Mouse (Mus musculus) hindbrain, postnatal 0 days (tissue): ENCODE results near the gene Cand2. TPM values are rescaled to one million over a fixed set of nuclear protein-coding genes. Genes with fewer than 3 reads are reported as not detected.

Experiments used
- ATAC-seq: fragments of 200-750 bp; cut with Nextera tagmentation; 2 replicates; pipeline ENCODE4 v1.8.0; 2017; ENCODE audit warnings: mild to moderate bottlenecking, moderate TSS enrichment, moderate library complexity
- DNase-seq: peaks from one replicate; pipeline ENCODE4 v3.0.0-alpha.2; 2015; ENCODE audit warnings: low spot score
- H3K27ac ChIP-seq: fragments of 300-500 bp; sonication (generic); 2 replicates; pipeline ENCODE4 v1.5.1; 2014; ENCODE audit warnings: mild to moderate bottlenecking
- H3K27me3 ChIP-seq: fragments of 300-500 bp; sonication (generic); 2 replicates; pipeline ENCODE4 v1.6.1; 2014; ENCODE audit warnings: low read length, mixed read lengths; ENCODE audit not compliant: insufficient read depth
- H3K36me3 ChIP-seq: fragments of 300-500 bp; sonication (generic); 2 replicates; pipeline ENCODE4 v1.6.1; 2014; ENCODE audit warnings: low read length, mixed read lengths; ENCODE audit not compliant: insufficient read depth
- H3K4me1 ChIP-seq: fragments of 300-500 bp; sonication (generic); 2 replicates; pipeline ENCODE4 v1.6.1; 2014; ENCODE audit warnings: antibody characterized with exemption, low read length, mixed read lengths; ENCODE audit not compliant: insufficient read depth
- H3K4me2 ChIP-seq: fragments of 300-500 bp; sonication (generic); 2 replicates; pipeline ENCODE4 v1.6.1; 2014; ENCODE audit warnings: low read depth, mild to moderate bottlenecking, low read length, moderate library complexity, mixed read lengths
- H3K4me3 ChIP-seq: fragments of 300-500 bp; sonication (generic); 2 replicates; pipeline ENCODE4 v1.5.1; 2014; ENCODE audit warnings: low read length
- H3K9ac ChIP-seq: fragments of 300-500 bp; sonication (generic); replicated peaks from 2 replicates; pipeline ENCODE4 v1.6.1; 2014; ENCODE audit warnings: mild to moderate bottlenecking, low read length, moderate library complexity, mixed read lengths
- H3K9me3 ChIP-seq: fragments of 300-500 bp; sonication (generic); 2 replicates; pipeline ENCODE4 v1.6.1; 2016; ENCODE audit warnings: low read length, mixed read lengths
- CTCF ChIP-seq: IDR thresholded peaks from 2 replicates; pipeline ENCODE4 v1.5.1; 2016; ENCODE audit warnings: antibody characterized with exemption, control low read depth, low read depth
- WGBS: fragments of 180-500 bp; shearing (Covaris S2); extraction: QIAGEN DNeasy Blood & Tissue Kit; methylation state at CpG from one replicate; pipeline ENCODE4 v1.1.7; 2014; 5-methylcytosine and 5-hydroxymethylcytosine counted together
- polyA plus RNA-seq: library from polyadenylated mRNA; unstranded; fragments of >200 nt; fragmentation: Nextera tagmentation; extraction: Ambion mirVana; gene quantifications from 2 replicates; pipeline ENCODE4 v1.2.1, GENCODE M21; 2015
- total RNA-seq: library from RNA; depleted of rRNA; stranded (reverse); fragments of >200 nt; gene quantifications from 2 replicates; pipeline ENCODE4 v1.2.3, GENCODE M21; 2014

Cand2 gene
- total and polyA plus RNA-seq, 2 experiments from 2014 or later, result 4.5 to 12.5 TPM

- peak; percentile 26 for DNase-seq
- Histone ChIP-seq H3K4me2 (no peak within 1 kb of the TSS), H3K9me3 (no peaks in the 10 kb centered on the region)
Observed at GRCm38 (mm10) chr6:115761995-115762756, 12.2 kb upstream of the Cand2 start, which contains the start of gene Tmem40. TSS of gene Tmem40 (minus strand) at chr6:115762410.

GRCm38 (mm10) chr6:115764179-115764578 lies 10.2 kb upstream of the Cand2 start:
- H3K9me3 ChIP-seq, result no peaks in the 10 kb centered on the region
- peak; percentile 93 for DNase-seq
- H3K9ac ChIP-seq, result 0 out of 2 replicates have a peak overlapping the region, but pooled peaks have one; percentile 7
- peak; percentile 97 for ATAC-seq
- H3K27me3 ChIP-seq, result no peaks in the 10 kb centered on the region
- no peaks in the 10 kb centered on the region for H3K4me1 ChIP-seq
- WGBS, result 7% methylated on average over 7 of the region's 7 CpGs
- H3K4me3 ChIP-seq, result no peak overlapping the region
- peak overlapping the region; percentile 77 for H3K27ac ChIP-seq
- no peaks in the 10 kb centered on the region for H3K36me3 ChIP-seq
- peak; percentile 16 for TF ChIP-seq CTCF
- H3K4me2 ChIP-seq, result 0 out of 2 replicates have a peak overlapping the region, but pooled peaks have one; percentile 16

More at GRCm38 (mm10) chr6:115761995-115762756, 12.2 kb upstream of the Cand2 start, which contains the start of gene Tmem40:
- no peaks in the 10 kb centered on the region for H3K36me3 ChIP-seq
- no peak for TF ChIP-seq CTCF
- no peak; the same call in 1 of the 2 replicates for ATAC-seq
- no peaks in the 10 kb centered on the region for H3K4me1 ChIP-seq
- 6% methylated on average over 9 of the region's 9 CpGs for WGBS
- peak within 1 kb of the TSS; percentile 62 for H3K27ac ChIP-seq
- no peak within 1 kb of the TSS for H3K4me3 ChIP-seq
- H3K9ac ChIP-seq, result no peak within 1 kb of the TSS
- H3K27me3 ChIP-seq, result no peaks in the 10 kb centered on the region

GRCm38 (mm10) chr6:115767357-115767756 lies 7.0 kb upstream of the Cand2 start:
- H3K36me3 ChIP-seq, result no peaks in the 10 kb centered on the region
- H3K27ac ChIP-seq, result no peak overlapping the region
- TF ChIP-seq CTCF, result no peak
- no peak overlapping the region for H3K9ac ChIP-seq
- H3K4me3 ChIP-seq, result no peak overlapping the region
- no peaks in the 10 kb centered on the region for H3K4me1 ChIP-seq
- no peak for DNase-seq
- H3K4me2 ChIP-seq, result no peak overlapping the region
- no peaks in the 10 kb centered on the region for H3K27me3 ChIP-seq
- 30% methylated on average over 9 of the region's 9 CpGs for WGBS
- H3K9me3 ChIP-seq, result no peaks in the 10 kb centered on the region
- ATAC-seq, result no peak

DNA sequence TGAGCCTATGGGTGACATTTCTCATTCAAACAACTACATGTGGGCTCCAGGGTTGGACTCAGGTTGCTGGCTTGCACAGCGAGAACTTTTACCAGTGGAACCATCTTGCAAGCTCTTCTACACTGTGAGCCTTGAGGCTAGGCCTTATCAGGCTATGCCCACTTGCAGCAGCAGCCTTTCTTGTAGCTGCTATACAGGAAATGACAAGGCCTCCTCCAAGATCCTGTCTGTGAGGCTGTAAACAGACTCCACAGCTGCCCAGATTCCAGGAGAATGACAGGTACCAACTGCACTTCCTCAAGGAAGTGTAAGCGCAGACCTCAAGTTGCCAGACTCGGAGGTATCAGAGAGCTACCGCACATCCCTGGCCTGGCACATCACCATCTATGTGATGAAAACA lies 6.1 kb upstream of the Cand2 start:
- Histone ChIP-seq H3K27me3 (no peaks in the 10 kb centered on the region), H3K4me3 (no peak overlapping the region), H3K9ac (no peak overlapping the region), H3K36me3 (no peaks in the 10 kb centered on the region), H3K27ac (no peak overlapping the region), H3K4me1 (no peaks in the 10 kb centered on the region), H3K9me3 (no peaks in the 10 kb centered on the region), H3K4me2 (no peak overlapping the region)
- 96% methylated on average over 4 of the region's 4 CpGs for WGBS
- TF ChIP-seq CTCF, result no peak
- ATAC-seq (no peak), DNase-seq (no peak)

DNA sequence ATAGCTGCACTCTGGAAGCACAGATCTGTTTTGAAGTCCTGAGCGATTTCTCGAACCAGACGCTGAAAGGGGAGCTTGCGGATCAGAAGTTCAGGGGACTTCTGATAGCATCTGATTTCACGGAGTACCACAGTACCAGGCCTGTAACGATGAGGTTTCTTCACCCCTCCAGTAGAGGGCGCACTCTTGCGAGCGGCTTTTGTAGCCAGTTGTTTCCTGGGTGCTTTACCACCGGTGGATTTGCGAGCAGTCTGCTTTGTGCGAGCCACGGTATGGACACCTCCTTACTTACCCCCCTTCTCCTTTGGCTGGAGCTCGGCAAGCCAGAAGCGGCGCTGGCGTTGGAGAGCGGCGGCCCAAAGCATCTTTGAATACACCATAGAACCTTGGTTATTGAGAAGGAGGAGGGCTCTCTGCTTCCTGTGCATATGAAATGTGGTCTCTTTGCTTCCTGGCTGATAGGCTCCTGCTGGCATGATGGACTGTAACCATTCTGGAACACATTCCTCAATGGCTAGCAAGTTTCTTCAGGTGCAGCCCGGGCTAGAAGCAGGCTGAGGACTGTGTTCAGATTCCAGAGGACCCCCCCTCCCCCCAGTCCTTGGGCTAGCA lies 4.2 kb upstream of the Cand2 start:
- ATAC-seq, result no peak
- WGBS, result 89% methylated on average over 20 of the region's 20 CpGs
- no peaks in the 10 kb centered on the region for H3K9me3 ChIP-seq
- TF ChIP-seq CTCF, result peak; percentile 14; the same call in 1 of the 2 replicates
- no peak overlapping the region for H3K9ac ChIP-seq
- H3K36me3 ChIP-seq, result no peaks in the 10 kb centered on the region
- H3K4me1 ChIP-seq, result peaks cover 2% of the 10 kb centered on the region; the same call in 1 of the 2 replicates
- H3K4me3 ChIP-seq, result no peak overlapping the region
- no peak for DNase-seq
- H3K27me3 ChIP-seq, result no peaks in the 10 kb centered on the region
- H3K27ac ChIP-seq, result no peak overlapping the region
- no peak overlapping the region for H3K4me2 ChIP-seq

DNA sequence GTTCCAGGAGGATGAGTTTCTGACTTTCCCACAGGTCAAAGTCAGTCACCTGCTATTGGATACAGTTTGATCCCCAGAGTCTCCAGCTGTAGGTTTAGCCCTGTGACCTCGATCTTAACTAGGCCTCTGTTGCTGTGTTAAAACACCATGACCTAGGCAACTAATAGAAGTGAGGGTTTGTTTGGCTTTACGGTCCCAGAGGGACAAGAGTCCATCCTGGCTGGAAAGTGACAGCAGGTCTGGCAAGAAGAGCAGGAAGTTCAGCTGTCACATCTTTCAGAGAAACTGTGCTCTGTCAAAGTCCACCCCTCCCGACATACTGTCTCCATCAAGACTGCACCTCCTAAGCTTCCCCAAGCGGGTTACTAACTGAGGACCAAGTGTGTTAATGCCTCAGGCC lies 3.5 kb upstream of the Cand2 start:
- DNase-seq, result no peak
- H3K4me2 ChIP-seq, result no peak overlapping the region
- no peak overlapping the region for H3K27ac ChIP-seq
- no peaks in the 10 kb centered on the region for H3K9me3 ChIP-seq
- ATAC-seq, result no peak
- H3K27me3 ChIP-seq, result no peaks in the 10 kb centered on the region
- no peak for TF ChIP-seq CTCF
- peaks cover 9% of the 10 kb centered on the region for H3K4me1 ChIP-seq
- no peak overlapping the region for H3K4me3 ChIP-seq
- WGBS, result 72% methylated on average over 4 of the region's 4 CpGs
- no peaks in the 10 kb centered on the region for H3K36me3 ChIP-seq
- no peak overlapping the region for H3K9ac ChIP-seq
